Comparison of ENCODE assay signal across 13 mouse cellular contexts in the genomic region with DNA sequence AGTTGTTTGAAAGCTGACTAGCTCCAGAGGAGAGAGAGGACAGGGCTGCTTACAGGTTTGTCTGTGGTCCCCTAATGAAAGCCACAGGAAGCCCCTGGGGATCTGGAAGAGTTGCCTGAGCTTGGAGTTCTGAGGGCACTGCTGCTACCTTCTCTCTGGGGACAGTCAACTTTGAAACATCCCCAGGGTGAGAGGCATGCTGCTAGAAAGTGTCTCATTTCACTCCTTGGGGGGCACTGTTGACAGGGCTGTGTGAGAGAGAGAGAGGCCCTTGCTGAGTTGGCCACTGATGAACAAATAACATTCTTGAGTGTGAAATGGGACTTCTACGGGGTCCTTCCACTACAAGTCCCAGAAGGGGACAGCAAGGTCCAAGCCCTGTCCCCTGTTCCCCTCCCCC. TPM values are rescaled to one million over a fixed set of nuclear protein-coding genes. Genes with fewer than 3 reads are reported as not detected.
A peak's percentile ranks its signal among the peaks of the same experiment; 100 is the strongest.
DNase-seq lines count a peak whose midpoint lies in the region; ATAC-seq and TF ChIP-seq lines count a peak whose summit lies in the region.
"Had no signal": no experiment of that assay in that cellular context is flagged by ENCODE, and none has a peak within 500 bp of the region (broad histone marks: within the 10 kb centered on the region; RNA-seq: fewer than 3 reads in every experiment).

No protein-coding gene starts in this region.

- 33% methylated on average over 1 of the region's 1 CpGs for WGBS in heart, embryonic 14.5 days
- WGBS in heart, embryonic 10.5 days, result 88% methylated on average over 1 of the region's 1 CpGs
- WGBS in midbrain, embryonic 10.5 days, result 90% methylated on average over 1 of the region's 1 CpGs
- WGBS in midbrain, postnatal 0 days, result 67% methylated on average over 1 of the region's 1 CpGs
- 76% methylated on average over 1 of the region's 1 CpGs for WGBS in hindbrain, embryonic 14.5 days
- 97% methylated on average over 1 of the region's 1 CpGs for WGBS in liver, embryonic 15.5 days (ENCODE audit: insufficient replicate concordance)

- no peak overlapping the region for H3K4me2 ChIP-seq in heart, embryonic 14.5 days (ENCODE audit: low read length)
- no peak overlapping the region for H3K4me2 ChIP-seq in midbrain, postnatal 0 days (ENCODE audit: low read depth, low read length, poor library complexity, severe bottlenecking)
- peak overlapping the region; percentile 29 for H3K4me2 ChIP-seq in hindbrain, embryonic 14.5 days (replicated peaks)
- peak overlapping the region; percentile 88 for H3K4me2 ChIP-seq in liver, embryonic 15.5 days

- TF ChIP-seq CTCF in midbrain, postnatal 0 days (IDR thresholded peaks at IDR 0.05), result no peak

- H3K36me3 ChIP-seq in heart, embryonic 14.5 days (ENCODE audit: control insufficient read depth, insufficient read depth, low read length), result peaks cover 69% of the 10 kb centered on the region
- H3K36me3 ChIP-seq in heart, embryonic 10.5 days, result peaks cover 69% of the 10 kb centered on the region
- peaks cover 70% of the 10 kb centered on the region for H3K36me3 ChIP-seq in midbrain, embryonic 10.5 days
- peaks cover 47% of the 10 kb centered on the region for H3K36me3 ChIP-seq in midbrain, postnatal 0 days (ENCODE audit: insufficient read depth, low read length)
- peaks cover 66% of the 10 kb centered on the region for H3K36me3 ChIP-seq in hindbrain, embryonic 14.5 days (replicated peaks; ENCODE audit: control insufficient read depth, insufficient read depth)
- H3K36me3 ChIP-seq in liver, embryonic 15.5 days (replicated peaks), result peaks cover 71% of the 10 kb centered on the region

- H3K4me1 ChIP-seq in heart, embryonic 14.5 days (ENCODE audit: control insufficient read depth in 2 of 2, insufficient read depth in 2 of 2, low read length in 2 of 2), result peaks cover 11 to 29% of the 10 kb centered on the region in 2 experiments
- H3K4me1 ChIP-seq in heart, embryonic 10.5 days, result peaks cover 23% of the 10 kb centered on the region
- H3K4me1 ChIP-seq in midbrain, embryonic 10.5 days, result peaks cover 40% of the 10 kb centered on the region
- peaks cover 24% of the 10 kb centered on the region for H3K4me1 ChIP-seq in midbrain, postnatal 0 days (ENCODE audit: insufficient read depth, low read length)
- H3K4me1 ChIP-seq in hindbrain, embryonic 14.5 days (replicated peaks; ENCODE audit: control insufficient read depth, insufficient read depth, low read length), result peaks cover 30% of the 10 kb centered on the region
- peaks cover 51% of the 10 kb centered on the region for H3K4me1 ChIP-seq in liver, embryonic 15.5 days (replicated peaks)

- H3K27ac ChIP-seq in heart, embryonic 14.5 days (replicated peaks in 1 of 2; ENCODE audit: control insufficient read depth in 1 of 2, insufficient read depth in 1 of 2, low read depth in 2 of 2, low read length in 2 of 2), result no peak overlapping the region
- H3K27ac ChIP-seq in heart, embryonic 10.5 days, result no peak overlapping the region
- no peak overlapping the region for H3K27ac ChIP-seq in midbrain, embryonic 10.5 days (replicated peaks)
- no peak overlapping the region for H3K27ac ChIP-seq in midbrain, postnatal 0 days (ENCODE audit: low read depth, low read length)
- no peak overlapping the region for H3K27ac ChIP-seq in hindbrain, embryonic 14.5 days
- no peak overlapping the region for H3K27ac ChIP-seq in liver, embryonic 15.5 days (replicated peaks)

- no peak for ATAC-seq in heart, embryonic 14.5 days (ENCODE audit: insufficient number of reproducible peaks, insufficient read depth, low FRiP score, low read depth)
- ATAC-seq in midbrain, postnatal 0 days (ENCODE audit: low FRiP score), result no peak
- no peak for ATAC-seq in hindbrain, embryonic 14.5 days (ENCODE audit: low FRiP score)
- no peak for ATAC-seq in liver, embryonic 15.5 days (ENCODE audit: insufficient read depth)
- ATAC-seq: inflammation-experienced regulatory T-cells, adult 6 months; Patski had no signal

- H3K9ac ChIP-seq in heart, embryonic 14.5 days (ENCODE audit: low read length), result peak overlapping the region; percentile 1; the same call in 1 of the 2 replicates
- no peak overlapping the region for H3K9ac ChIP-seq in midbrain, postnatal 0 days (replicated peaks; ENCODE audit: low read length, poor library complexity, severe bottlenecking)
- H3K9ac ChIP-seq in hindbrain, embryonic 14.5 days, result no peak overlapping the region
- peak overlapping the region; percentile 12; the same call in 1 of the 2 replicates for H3K9ac ChIP-seq in liver, embryonic 15.5 days

- H3K27me3 ChIP-seq in heart, embryonic 14.5 days (ENCODE audit: control insufficient read depth, insufficient read depth, low read length), result no peaks in the 10 kb centered on the region
- H3K27me3 ChIP-seq in heart, embryonic 10.5 days (ENCODE audit: insufficient read depth, poor library complexity, severe bottlenecking), result no peaks in the 10 kb centered on the region
- no peaks in the 10 kb centered on the region for H3K27me3 ChIP-seq in midbrain, embryonic 10.5 days (ENCODE audit: low read depth, poor library complexity, severe bottlenecking)
- H3K27me3 ChIP-seq in midbrain, postnatal 0 days (ENCODE audit: insufficient read depth, low read length), result no peaks in the 10 kb centered on the region
- no peaks in the 10 kb centered on the region for H3K27me3 ChIP-seq in hindbrain, embryonic 14.5 days (ENCODE audit: control insufficient read depth, insufficient read depth, low read length)
- H3K27me3 ChIP-seq in liver, embryonic 15.5 days, result no peaks in the 10 kb centered on the region
- H3K27me3 ChIP-seq: CH12.LX, Patski had no signal

- intact Hi-C loops in left cerebral cortex, postnatal 25 days (cut with DNase I), result no loop called here

- no peak overlapping the region for H3K4me3 ChIP-seq in heart, embryonic 14.5 days (ENCODE audit: control insufficient read depth in 1 of 2, insufficient read depth in 1 of 2, low read depth in 1 of 2, low read length in 2 of 2)
- no peak overlapping the region for H3K4me3 ChIP-seq in heart, embryonic 10.5 days
- peak overlapping the region; percentile 22 for H3K4me3 ChIP-seq in midbrain, embryonic 10.5 days
- no peak overlapping the region for H3K4me3 ChIP-seq in midbrain, postnatal 0 days (ENCODE audit: low read depth, low read length)
- H3K4me3 ChIP-seq in hindbrain, embryonic 14.5 days (replicated peaks; ENCODE audit: low read length), result no peak overlapping the region
- no peak overlapping the region for H3K4me3 ChIP-seq in liver, embryonic 15.5 days (replicated peaks)

- H3K9me3 ChIP-seq in heart, embryonic 14.5 days (ENCODE audit: control insufficient read depth, low read length), result no peaks in the 10 kb centered on the region
- H3K9me3 ChIP-seq in heart, embryonic 10.5 days, result no peaks in the 10 kb centered on the region
- H3K9me3 ChIP-seq in midbrain, embryonic 10.5 days (replicated peaks), result no peaks in the 10 kb centered on the region
- no peaks in the 10 kb centered on the region for H3K9me3 ChIP-seq in midbrain, postnatal 0 days (ENCODE audit: low read length)
- H3K9me3 ChIP-seq in hindbrain, embryonic 14.5 days (ENCODE audit: control insufficient read depth, low read length), result no peaks in the 10 kb centered on the region
- H3K9me3 ChIP-seq in liver, embryonic 15.5 days (replicated peaks), result no peaks in the 10 kb centered on the region

- DNase-seq in heart, embryonic 10.5 days (ENCODE audit: low spot score), result no peak
- no peak for DNase-seq in midbrain, embryonic 10.5 days (ENCODE audit: low spot score)
- DNase-seq in midbrain, postnatal 0 days (ENCODE audit: low spot score), result no peak
- no peak for DNase-seq in hindbrain, embryonic 14.5 days (ENCODE audit: low spot score)
- no peak for DNase-seq in left cerebral cortex, postnatal 25 days (ENCODE audit: low spot score in 2 of 2)
- DNase-seq: cerebellum, adult 2 months; kidney, postnatal 36 days; lung, adult 18-20 months had no signal

RNA-seq across cellular contexts. Expression of a gene that starts 3.1 kb away (rescaled TPM):
- polyA plus RNA-seq in heart, embryonic 14.5 days (2014; fragmentation: Nextera tagmentation; extraction: Ambion mirVana), result 52.9 and 58.9 TPM in 2 replicates
- 106 and 128 TPM in 2 replicates for polyA plus RNA-seq in heart, embryonic 10.5 days (2016; fragmentation: Nextera tagmentation; extraction: Ambion mirVana)
- 148 and 157 TPM in 2 replicates for polyA plus RNA-seq in midbrain, embryonic 10.5 days (2016; fragmentation: Nextera tagmentation; extraction: Ambion mirVana)
- 56.1 and 56.4 TPM in 2 replicates for total RNA-seq in midbrain, postnatal 0 days (2014; rRNA removed)
- 79.1 and 95.9 TPM in 2 replicates for polyA plus RNA-seq in midbrain, postnatal 0 days (2015; fragmentation: Nextera tagmentation; extraction: Ambion mirVana)
- 75.7 and 75.8 TPM in 2 replicates for polyA plus RNA-seq in hindbrain, embryonic 14.5 days (2014; fragmentation: Nextera tagmentation; extraction: Ambion mirVana)
- 36.3 and 40.4 TPM in 2 replicates for polyA plus RNA-seq in liver, embryonic 15.5 days (2015; fragmentation: Nextera tagmentation; extraction: Ambion mirVana)
- 100 to 1,000 TPM; 128 to 147 TPM for total RNA-seq in left cerebral cortex, postnatal 25 days (2021)

RNA-seq across cellular contexts. Expression of a gene that starts 3.4 kb away (rescaled TPM):
- 36.5 and 43.5 TPM in 2 replicates for polyA plus RNA-seq in heart, embryonic 14.5 days (2014; fragmentation: Nextera tagmentation; extraction: Ambion mirVana)
- polyA plus RNA-seq in heart, embryonic 10.5 days (2016; fragmentation: Nextera tagmentation; extraction: Ambion mirVana), result 61.3 and 81.0 TPM in 2 replicates
- polyA plus RNA-seq in midbrain, embryonic 10.5 days (2016; fragmentation: Nextera tagmentation; extraction: Ambion mirVana), result 80.9 and 85.6 TPM in 2 replicates
- total RNA-seq in midbrain, postnatal 0 days (2014; rRNA removed), result 30.7 and 45.2 TPM in 2 replicates
- 42.1 and 48.9 TPM in 2 replicates for polyA plus RNA-seq in midbrain, postnatal 0 days (2015; fragmentation: Nextera tagmentation; extraction: Ambion mirVana)
- polyA plus RNA-seq in hindbrain, embryonic 14.5 days (2014; fragmentation: Nextera tagmentation; extraction: Ambion mirVana), result 47.5 and 49.6 TPM in 2 replicates
- polyA plus RNA-seq in liver, embryonic 15.5 days (2015; fragmentation: Nextera tagmentation; extraction: Ambion mirVana), result 31.2 and 34.8 TPM in 2 replicates
- total RNA-seq in left cerebral cortex, postnatal 25 days (2021), result 100 to 1,000 TPM in 1 of 2 experiments, 10 to 100 TPM in 1; 87.2 to 110 TPM

RNA-seq across cellular contexts. Expression of a gene that starts 21.8 kb away (rescaled TPM):
- polyA plus RNA-seq in heart, embryonic 14.5 days (2014; fragmentation: Nextera tagmentation; extraction: Ambion mirVana), result 390 and 398 TPM in 2 replicates
- 261 and 317 TPM in 2 replicates for polyA plus RNA-seq in heart, embryonic 10.5 days (2016; fragmentation: Nextera tagmentation; extraction: Ambion mirVana)
- 197 and 202 TPM in 2 replicates for polyA plus RNA-seq in midbrain, embryonic 10.5 days (2016; fragmentation: Nextera tagmentation; extraction: Ambion mirVana)
- total RNA-seq in midbrain, postnatal 0 days (2014; rRNA removed), result 58.2 and 72.8 TPM in 2 replicates
- polyA plus RNA-seq in midbrain, postnatal 0 days (2015; fragmentation: Nextera tagmentation; extraction: Ambion mirVana), result 196 and 197 TPM in 2 replicates
- polyA plus RNA-seq in hindbrain, embryonic 14.5 days (2014; fragmentation: Nextera tagmentation; extraction: Ambion mirVana), result 179 and 193 TPM in 2 replicates
- polyA plus RNA-seq in liver, embryonic 15.5 days (2015; fragmentation: Nextera tagmentation; extraction: Ambion mirVana), result 125 and 143 TPM in 2 replicates
- 100 to 1,000 TPM; 135 to 142 TPM for total RNA-seq in left cerebral cortex, postnatal 25 days (2021)

RNA-seq across cellular contexts. Expression of a gene that starts 25.4 kb away (rescaled TPM):
- 1,567 and 1,751 TPM in 2 replicates for polyA plus RNA-seq in heart, embryonic 14.5 days (2014; fragmentation: Nextera tagmentation; extraction: Ambion mirVana)
- 1,286 and 1,339 TPM in 2 replicates for polyA plus RNA-seq in heart, embryonic 10.5 days (2016; fragmentation: Nextera tagmentation; extraction: Ambion mirVana)
- 1,286 and 1,494 TPM in 2 replicates for polyA plus RNA-seq in midbrain, embryonic 10.5 days (2016; fragmentation: Nextera tagmentation; extraction: Ambion mirVana)
- 606 and 1,008 TPM in 2 replicates for total RNA-seq in midbrain, postnatal 0 days (2014; rRNA removed)
- polyA plus RNA-seq in midbrain, postnatal 0 days (2015; fragmentation: Nextera tagmentation; extraction: Ambion mirVana), result 1,065 and 1,089 TPM in 2 replicates
- 1,005 and 1,263 TPM in 2 replicates for polyA plus RNA-seq in hindbrain, embryonic 14.5 days (2014; fragmentation: Nextera tagmentation; extraction: Ambion mirVana)
- 745 and 882 TPM in 2 replicates for polyA plus RNA-seq in liver, embryonic 15.5 days (2015; fragmentation: Nextera tagmentation; extraction: Ambion mirVana)
- total RNA-seq in left cerebral cortex, postnatal 25 days (2021), result 100 to 1,000 TPM; 334 to 355 TPM

RNA-seq across cellular contexts. Expression of a gene that starts 33.6 kb away (rescaled TPM):
- 0.16 and 0.58 TPM in 2 replicates for polyA plus RNA-seq in heart, embryonic 14.5 days (2014; fragmentation: Nextera tagmentation; extraction: Ambion mirVana)
- 0.33 and 0.50 TPM in 2 replicates for polyA plus RNA-seq in heart, embryonic 10.5 days (2016; fragmentation: Nextera tagmentation; extraction: Ambion mirVana)
- 0.80 and 0.89 TPM in 2 replicates for polyA plus RNA-seq in midbrain, embryonic 10.5 days (2016; fragmentation: Nextera tagmentation; extraction: Ambion mirVana)
- total RNA-seq in midbrain, postnatal 0 days (2014; rRNA removed), result 0.22 TPM in 1 of 2 replicates, not detected in the other
- 0.26 and 0.56 TPM in 2 replicates for polyA plus RNA-seq in midbrain, postnatal 0 days (2015; fragmentation: Nextera tagmentation; extraction: Ambion mirVana)
- polyA plus RNA-seq in hindbrain, embryonic 14.5 days (2014; fragmentation: Nextera tagmentation; extraction: Ambion mirVana), result 0.65 and 1.3 TPM in 2 replicates
- polyA plus RNA-seq in liver, embryonic 15.5 days (2015; fragmentation: Nextera tagmentation; extraction: Ambion mirVana), result 0.12 and 0.15 TPM in 2 replicates
- 1 to 10 TPM; 1.7 to 1.9 TPM for total RNA-seq in left cerebral cortex, postnatal 25 days (2021)

Comparison
In these comparisons a context has a peak if more than half of its experiments do, and no peak if none do; other contexts are left out.
1. H3K4me2 ChIP-seq: peak in hindbrain, embryonic 14.5 days (single experiment) and liver, embryonic 15.5 days (single experiment); none in heart, embryonic 14.5 days (single experiment) and midbrain, postnatal 0 days (single experiment).
2. H3K9ac ChIP-seq: peak in heart, embryonic 14.5 days (single experiment) and liver, embryonic 15.5 days (single experiment); none in midbrain, postnatal 0 days (single experiment) and hindbrain, embryonic 14.5 days (single experiment).